Mouse (Mus musculus): ENCODE results near the gene Icam1. TPM values are rescaled to one million over a fixed set of nuclear protein-coding genes. Genes with fewer than 3 reads are reported as not detected.
"Not testable (repeated sequence)": the region's sequence is repeated elsewhere in the genome, so short reads cannot be mapped to it uniquely, and the experiment has no call there.

The Icam1 gene
- polyA plus RNA-seq, 1 experiment: 0.11 TPM

DNA sequence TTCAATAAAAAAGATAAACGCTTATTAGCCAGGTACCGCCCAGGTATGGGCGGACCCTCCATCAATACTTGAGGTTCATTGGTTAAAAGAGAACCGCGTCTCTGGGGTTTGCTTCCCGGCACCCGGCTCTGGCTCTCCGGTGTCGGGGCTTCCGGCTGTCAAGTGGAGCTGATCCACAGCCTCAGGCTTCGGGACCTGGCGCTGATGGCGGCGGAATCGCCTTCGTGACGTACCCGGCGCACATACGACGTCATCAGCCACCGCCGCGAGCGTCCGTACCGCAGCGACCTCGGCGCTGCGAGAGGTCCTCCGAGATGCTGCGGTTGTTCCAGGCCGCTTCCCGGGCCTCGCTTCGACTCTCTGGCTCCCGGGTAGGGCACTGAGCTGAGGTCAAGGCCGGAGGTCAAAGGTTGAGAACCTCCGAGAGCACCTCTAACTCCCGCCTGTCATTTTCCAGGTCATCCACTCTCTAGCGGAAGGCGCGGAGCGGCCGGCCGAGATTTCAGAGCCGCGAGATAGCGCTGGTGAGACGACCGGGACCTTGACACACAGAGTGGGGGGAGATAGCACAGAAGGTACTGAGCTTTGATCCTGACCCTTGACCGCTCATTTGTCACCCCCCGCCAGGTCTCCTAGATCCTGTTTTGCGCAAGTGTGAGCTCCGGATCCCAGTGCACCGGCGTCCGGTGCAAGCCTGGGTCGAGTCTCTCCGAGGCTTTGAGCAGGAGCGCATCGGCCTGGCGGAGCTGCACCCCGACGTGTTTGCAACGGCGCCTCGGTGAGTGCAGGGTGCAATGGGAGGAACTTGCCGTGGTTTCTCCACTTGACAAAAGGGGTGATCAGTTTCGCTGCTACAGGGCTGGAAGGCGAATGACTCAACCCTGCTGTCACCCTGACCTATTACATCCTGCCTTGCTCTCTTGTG is 12.9 kb upstream of the Icam1 start, which contains the start of gene Mrpl4:
Mrpl4 (plus strand) TSS at position 112 of the 925 bp plus-strand sequence.
- Histone ChIP-seq H3K36me3 (ENCODE audit: control insufficient read depth) (peaks cover 35% of the 10 kb centered on the region), H3K9me3 (ENCODE audit: control insufficient read depth, low read length) (no peaks in the 10 kb centered on the region), H3K4me3 (replicated peaks) (peak within 1 kb of the TSS; percentile 87), H3K27me3 (ENCODE audit: control insufficient read depth) (no peaks in the 10 kb centered on the region), H3K4me1 (ENCODE audit: control insufficient read depth) (peaks cover 55% of the 10 kb centered on the region)
- TF ChIP-seq GATA1 (IDR thresholded peaks at IDR 0.05; ENCODE audit: low read length): no peak
- TF ChIP-seq TAL1 (IDR thresholded peaks at IDR 0.05; ENCODE audit: low read length): no peak

- Histone ChIP-seq H3K27me3 (ENCODE audit: control insufficient read depth) (no peaks in the 10 kb centered on the region), H3K36me3 (ENCODE audit: control insufficient read depth) (peaks cover 49% of the 10 kb centered on the region), H3K4me1 (ENCODE audit: control insufficient read depth) (peaks cover 53% of the 10 kb centered on the region), H3K9me3 (ENCODE audit: control insufficient read depth, low read length) (no peaks in the 10 kb centered on the region), H3K4me3 (replicated peaks) (no peak overlapping the region)
- TF ChIP-seq TAL1 (IDR thresholded peaks at IDR 0.05; ENCODE audit: low read length): no peak
Observed at GRCm38 (mm10) chr9:21007313-21007952, 8.4 kb upstream of the Icam1 start.

DNA sequence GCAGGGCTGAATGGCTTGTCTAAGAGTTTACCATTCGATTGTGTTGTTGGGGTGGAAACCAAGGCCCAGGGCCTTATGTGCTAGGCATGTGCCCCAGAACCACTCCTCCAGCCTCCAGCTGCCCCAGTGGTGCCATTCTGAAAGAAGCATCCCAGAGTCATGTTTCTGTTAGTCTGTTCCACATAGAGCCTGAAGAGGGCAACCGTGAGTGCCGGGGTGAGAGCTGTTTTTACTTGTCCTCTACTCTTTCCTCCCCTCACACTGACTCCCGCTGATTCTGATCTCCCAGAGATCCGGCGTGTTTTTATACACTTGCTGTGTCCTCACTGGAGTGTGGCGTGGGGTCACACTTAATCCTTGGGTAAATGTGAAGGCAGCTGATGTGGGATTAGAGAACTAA is 7.8 kb upstream of the Icam1 start:
- TF ChIP-seq GATA1 (IDR thresholded peaks at IDR 0.05; ENCODE audit: low read length) (no peak), TAL1 (IDR thresholded peaks at IDR 0.05; ENCODE audit: low read length) (no peak)
- no peaks in the 10 kb centered on the region for H3K9me3 ChIP-seq (ENCODE audit: control insufficient read depth, low read length)
- H3K27me3 ChIP-seq (ENCODE audit: control insufficient read depth): no peaks in the 10 kb centered on the region
- H3K36me3 ChIP-seq (ENCODE audit: control insufficient read depth): peaks cover 49% of the 10 kb centered on the region
- H3K4me3 ChIP-seq (replicated peaks): no peak overlapping the region
- H3K4me1 ChIP-seq (ENCODE audit: control insufficient read depth): peaks cover 57% of the 10 kb centered on the region

DNA sequence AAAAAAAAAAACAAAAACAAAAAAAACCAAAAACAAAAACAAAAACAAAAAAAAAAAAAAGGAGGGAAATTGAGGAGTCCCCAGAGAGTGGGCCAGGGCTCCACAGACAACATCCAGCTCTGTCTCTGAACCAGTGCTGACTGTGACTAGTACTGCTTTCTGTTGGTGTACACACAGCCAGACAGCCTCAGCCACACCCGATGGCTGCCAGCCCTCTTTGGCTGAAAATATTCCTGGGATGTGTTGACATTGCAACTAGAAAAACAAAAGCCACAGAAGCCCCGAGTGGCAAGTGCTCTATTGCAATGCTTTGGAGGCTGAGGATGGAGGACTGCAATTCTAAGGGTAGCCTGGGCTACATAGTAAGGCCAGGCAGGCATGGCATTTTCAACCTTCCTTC is 5.4 kb upstream of the Icam1 start:
- Histone ChIP-seq H3K4me3 (replicated peaks) (no peak overlapping the region), H3K9me3 (ENCODE audit: control insufficient read depth, low read length) (peaks cover 2% of the 10 kb centered on the region; the same call in 1 of the 2 replicates), H3K27me3 (ENCODE audit: control insufficient read depth) (peaks cover 17% of the 10 kb centered on the region), H3K4me1 (ENCODE audit: control insufficient read depth) (peaks cover 47% of the 10 kb centered on the region), H3K36me3 (ENCODE audit: control insufficient read depth) (peaks cover 38% of the 10 kb centered on the region)
- no peak for TF ChIP-seq TAL1 (IDR thresholded peaks at IDR 0.05; ENCODE audit: low read length)
- TF ChIP-seq GATA1 (IDR thresholded peaks at IDR 0.05; ENCODE audit: low read length): no peak

DNA sequence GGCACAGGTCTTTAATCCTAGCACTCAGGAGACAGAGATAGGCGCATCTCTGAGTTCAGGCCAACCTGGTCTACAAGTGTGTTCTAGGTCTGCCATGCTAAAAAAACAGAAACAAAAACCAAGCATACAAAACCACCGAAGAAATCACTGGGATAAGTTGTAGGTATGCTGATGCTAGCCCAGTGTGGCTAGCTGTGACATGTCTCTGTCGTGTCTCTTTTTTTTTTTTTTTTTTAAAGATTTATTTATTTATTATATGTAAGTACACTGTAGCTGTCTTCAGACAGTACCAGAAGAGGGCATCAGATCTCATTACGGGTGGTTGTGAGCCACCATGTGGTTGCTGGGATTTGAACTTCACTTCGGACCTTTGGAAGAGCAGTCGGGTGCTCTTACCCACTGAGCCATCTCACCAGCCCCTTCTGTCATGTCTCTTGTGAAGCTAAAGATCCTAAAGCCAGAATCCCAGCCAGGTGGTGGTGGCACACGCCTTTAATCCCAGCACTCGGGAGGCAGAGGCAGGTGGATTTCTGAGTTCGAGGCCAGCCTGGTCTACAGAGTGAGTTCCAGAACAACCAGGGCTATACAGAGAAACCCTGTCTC is 4.7 kb upstream of the Icam1 start:
- peaks cover 51% of the 10 kb centered on the region for H3K4me1 ChIP-seq (ENCODE audit: control insufficient read depth)
- H3K4me3 ChIP-seq (replicated peaks): not testable (repeated sequence)

DNA sequence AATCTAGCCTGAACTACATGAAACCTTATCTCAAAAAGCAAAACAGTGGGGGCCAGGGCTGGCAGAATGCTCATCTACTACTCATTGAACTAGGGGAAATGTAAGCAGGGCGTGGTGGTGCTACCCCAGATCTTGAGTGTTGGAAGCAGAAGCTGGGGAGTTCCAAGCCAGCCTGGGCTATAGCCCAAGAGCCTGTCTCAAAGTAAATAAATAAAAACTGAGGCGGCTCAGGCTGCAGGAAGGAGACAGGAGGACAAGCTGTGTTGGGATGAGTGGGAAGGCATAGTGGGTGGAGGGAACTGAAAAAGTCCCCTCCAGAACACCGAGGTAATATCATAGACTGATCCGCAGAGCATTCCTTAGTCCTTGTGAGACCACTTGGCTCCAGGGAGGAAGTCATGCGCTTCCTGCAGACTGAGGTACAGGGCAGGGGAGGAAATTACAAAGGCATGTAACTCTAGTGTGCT is 3.9 kb upstream of the Icam1 start:
- TF ChIP-seq GATA1 (IDR thresholded peaks at IDR 0.05; ENCODE audit: low read length) (no peak), TAL1 (IDR thresholded peaks at IDR 0.05; ENCODE audit: low read length) (no peak)
- Histone ChIP-seq H3K36me3 (ENCODE audit: control insufficient read depth) (peaks cover 24% of the 10 kb centered on the region), H3K4me3 (replicated peaks) (no peak overlapping the region), H3K4me1 (ENCODE audit: control insufficient read depth) (peaks cover 53% of the 10 kb centered on the region), H3K27me3 (ENCODE audit: control insufficient read depth) (peaks cover 32% of the 10 kb centered on the region), H3K9me3 (ENCODE audit: control insufficient read depth, low read length) (peaks cover 12% of the 10 kb centered on the region; the same call in 1 of the 2 replicates)

More for the DNA sequence above, 4.7 kb upstream of the Icam1 start:
- peaks cover 32% of the 10 kb centered on the region for H3K36me3 ChIP-seq (ENCODE audit: control insufficient read depth)
- not testable (repeated sequence) for H3K9me3 ChIP-seq (ENCODE audit: control insufficient read depth, low read length)
- H3K27me3 ChIP-seq (ENCODE audit: control insufficient read depth): peaks cover 24% of the 10 kb centered on the region

DNA sequence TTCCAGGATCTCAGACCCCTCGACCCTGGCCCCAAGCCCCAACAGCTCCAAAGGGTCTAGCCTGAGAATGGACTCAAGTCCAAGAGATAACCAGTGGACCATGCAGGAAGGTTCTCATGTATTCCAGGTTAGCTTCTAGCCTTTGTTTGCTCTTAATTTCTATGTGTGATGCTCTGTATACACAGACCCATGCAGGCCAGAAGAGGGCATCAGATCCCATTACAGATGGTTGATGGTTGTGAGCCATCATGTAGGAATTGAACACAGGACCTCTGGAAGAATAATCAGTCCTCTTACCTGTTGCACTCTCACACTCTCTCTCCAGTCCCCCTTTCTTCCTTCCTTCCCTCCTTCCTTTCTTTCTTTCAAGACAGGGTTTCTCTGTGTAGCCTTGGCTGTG is 3.4 kb upstream of the Icam1 start:
- TF ChIP-seq GATA1 (IDR thresholded peaks at IDR 0.05; ENCODE audit: low read length) (no peak), TAL1 (IDR thresholded peaks at IDR 0.05; ENCODE audit: low read length) (no peak)
- peaks cover 14% of the 10 kb centered on the region; the same call in 1 of the 2 replicates for H3K9me3 ChIP-seq (ENCODE audit: control insufficient read depth, low read length)
- H3K4me1 ChIP-seq (ENCODE audit: control insufficient read depth): peaks cover 55% of the 10 kb centered on the region
- peaks cover 20% of the 10 kb centered on the region for H3K36me3 ChIP-seq (ENCODE audit: control insufficient read depth)
- no peak overlapping the region for H3K4me3 ChIP-seq (replicated peaks)
- peaks cover 37% of the 10 kb centered on the region for H3K27me3 ChIP-seq (ENCODE audit: control insufficient read depth)

GRCm38 (mm10) chr9:21014691-21015570 is 854 bp upstream of the Icam1 start:
- Histone ChIP-seq H3K36me3 (ENCODE audit: control insufficient read depth) (no peaks in the 10 kb centered on the region; the same call in 1 of the 2 replicates), H3K27me3 (ENCODE audit: control insufficient read depth) (peaks cover 56% of the 10 kb centered on the region), H3K4me1 (ENCODE audit: control insufficient read depth) (peaks cover 57% of the 10 kb centered on the region), H3K9me3 (ENCODE audit: control insufficient read depth, low read length) (peaks cover 14% of the 10 kb centered on the region; the same call in 1 of the 2 replicates), H3K4me3 (replicated peaks) (peak overlapping the region; percentile 53)
- TF ChIP-seq TAL1 (IDR thresholded peaks at IDR 0.05; ENCODE audit: low read length) (no peak), GATA1 (IDR thresholded peaks at IDR 0.05; ENCODE audit: low read length) (no peak)

Measured in erythroblast, embryonic 14.5 days (primary cell).